Mouse (Mus musculus): ENCODE results near the gene Zfp764. TPM values are rescaled to one million over a fixed set of nuclear protein-coding genes. Genes with fewer than 3 reads are reported as not detected.
"Not testable (repeated sequence)": the region's sequence is repeated elsewhere in the genome, so short reads cannot be mapped to it uniquely, and the experiment has no call there.

Gene Zfp764
- polyA plus RNA-seq, 1 experiment from 2014 or later, result 9.5 TPM

DNA sequence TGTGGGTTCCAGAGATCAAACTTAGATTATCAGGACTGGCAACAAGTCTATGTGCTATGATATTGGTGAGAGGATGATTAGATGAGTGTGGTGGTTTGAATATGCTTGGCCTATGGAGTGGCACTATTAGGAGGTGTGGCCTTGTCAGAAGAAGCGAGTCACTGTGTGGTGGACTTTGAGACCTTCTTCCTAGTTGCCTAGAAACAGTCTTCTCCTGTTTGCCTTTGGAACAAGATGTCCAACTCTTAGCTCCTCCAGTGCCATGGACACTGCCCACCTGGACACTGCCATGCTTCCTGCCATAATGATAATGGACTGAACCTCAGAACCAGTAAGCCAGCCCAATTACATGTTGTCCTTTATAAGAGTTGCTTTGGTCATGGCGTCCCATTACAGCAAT lies 19.3 kb upstream of the Zfp764 start:
- Histone ChIP-seq H3K4me1 (ENCODE audit: insufficient read depth, low read length) (peaks cover 9% of the 10 kb centered on the region), H3K9ac (replicated peaks; ENCODE audit: low read length) (no peak overlapping the region), H3K27ac (ENCODE audit: low read length) (no peak overlapping the region), H3K9me3 (ENCODE audit: low read length) (no peaks in the 10 kb centered on the region), H3K27me3 (ENCODE audit: insufficient read depth, low read length) (peaks cover 6% of the 10 kb centered on the region; the same call in 1 of the 2 replicates), H3K36me3 (ENCODE audit: insufficient read depth, low read length) (no peaks in the 10 kb centered on the region), H3K4me2 (replicated peaks; ENCODE audit: low read depth, low read length) (no peak overlapping the region), H3K4me3 (ENCODE audit: low read length) (no peak overlapping the region)
- ATAC-seq (ENCODE audit: low FRiP score, low TSS enrichment), result no peak
- WGBS, result 80% methylated on average over 2 of the region's 2 CpGs

DNA sequence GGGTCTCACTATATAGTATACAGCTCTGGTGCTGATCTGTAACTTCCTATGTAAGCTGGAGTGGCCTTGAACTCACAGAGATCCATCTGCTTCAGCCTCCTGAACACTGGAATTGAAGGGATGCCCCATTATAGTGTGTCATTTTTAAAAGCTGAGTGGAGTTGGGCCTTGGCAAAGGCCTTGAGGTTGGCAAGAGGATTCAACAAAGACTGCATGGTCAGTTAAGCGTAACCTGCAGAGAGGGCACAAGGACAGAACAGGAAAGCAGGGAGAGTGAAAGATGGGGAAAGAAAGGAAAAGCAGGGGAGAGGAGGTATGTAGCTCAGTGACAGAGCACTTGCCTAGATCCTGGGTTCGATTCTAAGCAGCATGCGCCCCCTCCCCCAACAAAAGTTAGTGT lies 18.7 kb upstream of the Zfp764 start:
- Histone ChIP-seq H3K9ac (replicated peaks; ENCODE audit: low read length) (no peak overlapping the region), H3K36me3 (ENCODE audit: insufficient read depth, low read length) (no peaks in the 10 kb centered on the region), H3K4me1 (ENCODE audit: insufficient read depth, low read length) (peaks cover 9% of the 10 kb centered on the region), H3K4me3 (ENCODE audit: low read length) (no peak overlapping the region), H3K4me2 (replicated peaks; ENCODE audit: low read depth, low read length) (no peak overlapping the region), H3K27me3 (ENCODE audit: insufficient read depth, low read length) (peaks cover 6% of the 10 kb centered on the region; the same call in 1 of the 2 replicates), H3K27ac (ENCODE audit: low read length) (no peak overlapping the region), H3K9me3 (ENCODE audit: low read length) (no peaks in the 10 kb centered on the region)
- 95% methylated on average over 3 of the region's 3 CpGs for WGBS
- no peak for ATAC-seq (ENCODE audit: low FRiP score, low TSS enrichment)

- H3K27ac ChIP-seq (ENCODE audit: low read length), result no peak overlapping the region
- H3K9ac ChIP-seq (replicated peaks; ENCODE audit: low read length), result peak overlapping the region; percentile 90
- peaks cover 6% of the 10 kb centered on the region; the same call in 1 of the 2 replicates for H3K27me3 ChIP-seq (ENCODE audit: insufficient read depth, low read length)
- peak; percentile 56; the same call in 1 of the 2 replicates for ATAC-seq (ENCODE audit: low FRiP score, low TSS enrichment)
- H3K4me3 ChIP-seq (ENCODE audit: low read length), result peak overlapping the region; percentile 85
- H3K36me3 ChIP-seq (ENCODE audit: insufficient read depth, low read length), result 0 out of 2 replicates have a peak, but pooled peaks cover 4% of the 10 kb centered on the region
- peak overlapping the region; percentile 83 for H3K4me2 ChIP-seq (replicated peaks; ENCODE audit: low read depth, low read length)
- 2% methylated on average over 15 of the region's 15 CpGs for WGBS
- H3K4me1 ChIP-seq (ENCODE audit: insufficient read depth, low read length), result peaks cover 9% of the 10 kb centered on the region
- no peaks in the 10 kb centered on the region for H3K9me3 ChIP-seq (ENCODE audit: low read length)
Observed at GRCm38 (mm10) chr7:127422247-127422646, 15.6 kb upstream of the Zfp764 start.

GRCm38 (mm10) chr7:127421388-127422191 lies 15.0 kb upstream of the Zfp764 start, which contains the start of gene Zfp688:
TSS of gene Zfp688 (minus strand) at chr7:127422068.
- peak within 1 kb of the TSS; percentile 83 for H3K4me2 ChIP-seq (replicated peaks; ENCODE audit: low read depth, low read length)
- ATAC-seq (ENCODE audit: low FRiP score, low TSS enrichment), result peak; percentile 97
- H3K4me3 ChIP-seq (ENCODE audit: low read length), result peak within 1 kb of the TSS; percentile 85
- H3K4me1 ChIP-seq (ENCODE audit: insufficient read depth, low read length), result peaks cover 9% of the 10 kb centered on the region
- 0 out of 2 replicates have a peak, but pooled peaks cover 4% of the 10 kb centered on the region for H3K36me3 ChIP-seq (ENCODE audit: insufficient read depth, low read length)
- peak within 1 kb of the TSS; percentile 90 for H3K9ac ChIP-seq (replicated peaks; ENCODE audit: low read length)
- H3K27ac ChIP-seq (ENCODE audit: low read length), result 0 out of 2 replicates have a peak within 1 kb of the TSS, but pooled peaks have one; percentile 48
- WGBS, result under 1% methylated on average over 48 of the region's 48 CpGs
- H3K9me3 ChIP-seq (ENCODE audit: low read length), result no peaks in the 10 kb centered on the region
- peaks cover 6% of the 10 kb centered on the region; the same call in 1 of the 2 replicates for H3K27me3 ChIP-seq (ENCODE audit: insufficient read depth, low read length)

GRCm38 (mm10) chr7:127411418-127411817 lies 4.8 kb upstream of the Zfp764 start:
- H3K27me3 ChIP-seq (ENCODE audit: insufficient read depth, low read length), result no peaks in the 10 kb centered on the region
- ATAC-seq (ENCODE audit: low FRiP score, low TSS enrichment), result no peak
- no peaks in the 10 kb centered on the region for H3K36me3 ChIP-seq (ENCODE audit: insufficient read depth, low read length)
- WGBS, result 68% methylated on average over 2 of the region's 2 CpGs
- no peak overlapping the region for H3K4me2 ChIP-seq (replicated peaks; ENCODE audit: low read depth, low read length)
- no peak overlapping the region for H3K9ac ChIP-seq (replicated peaks; ENCODE audit: low read length)
- H3K27ac ChIP-seq (ENCODE audit: low read length), result no peak overlapping the region
- no peak overlapping the region for H3K4me3 ChIP-seq (ENCODE audit: low read length)
- H3K4me1 ChIP-seq (ENCODE audit: insufficient read depth, low read length), result no peaks in the 10 kb centered on the region
- no peaks in the 10 kb centered on the region for H3K9me3 ChIP-seq (ENCODE audit: low read length)

- H3K9ac ChIP-seq (replicated peaks; ENCODE audit: low read length); H3K9me3 ChIP-seq (ENCODE audit: low read length); H3K36me3 ChIP-seq (ENCODE audit: insufficient read depth, low read length); H3K4me2 ChIP-seq (replicated peaks; ENCODE audit: low read depth, low read length); H3K4me3 ChIP-seq (ENCODE audit: low read length); H3K27ac ChIP-seq (ENCODE audit: low read length); H3K4me1 ChIP-seq (ENCODE audit: insufficient read depth, low read length); ATAC-seq (ENCODE audit: low FRiP score, low TSS enrichment); H3K27me3 ChIP-seq (ENCODE audit: insufficient read depth, low read length): not testable (repeated sequence)
- 82% methylated on average over 6 of the region's 6 CpGs for WGBS
Observed at GRCm38 (mm10) chr7:127404101-127404500, 2.5 kb downstream of the Zfp764 start.

- no peak for ATAC-seq (ENCODE audit: low FRiP score, low TSS enrichment)
- H3K27ac ChIP-seq (ENCODE audit: low read length), result no peak overlapping the region
- H3K4me3 ChIP-seq (ENCODE audit: low read length), result no peak overlapping the region
- H3K4me2 ChIP-seq (replicated peaks; ENCODE audit: low read depth, low read length), result no peak overlapping the region
- H3K27me3 ChIP-seq (ENCODE audit: insufficient read depth, low read length), result no peaks in the 10 kb centered on the region
- H3K36me3 ChIP-seq (ENCODE audit: insufficient read depth, low read length), result peaks cover 6% of the 10 kb centered on the region
- peaks cover 3% of the 10 kb centered on the region; the same call in 1 of the 2 replicates for H3K4me1 ChIP-seq (ENCODE audit: insufficient read depth, low read length)
- no peak overlapping the region for H3K9ac ChIP-seq (replicated peaks; ENCODE audit: low read length)
- WGBS, result 57% methylated on average over 2 of the region's 2 CpGs
- no peaks in the 10 kb centered on the region for H3K9me3 ChIP-seq (ENCODE audit: low read length)
Observed at GRCm38 (mm10) chr7:127402980-127403379, 3.6 kb downstream of the Zfp764 start.

- 58% methylated on average over 3 of the region's 3 CpGs for WGBS
- no peak overlapping the region for H3K9ac ChIP-seq (replicated peaks; ENCODE audit: low read length)
- H3K4me1 ChIP-seq (ENCODE audit: insufficient read depth, low read length), result no peaks in the 10 kb centered on the region
- no peak for ATAC-seq (ENCODE audit: low FRiP score, low TSS enrichment)
- no peak overlapping the region for H3K4me2 ChIP-seq (replicated peaks; ENCODE audit: low read depth, low read length)
- peaks cover 6% of the 10 kb centered on the region for H3K36me3 ChIP-seq (ENCODE audit: insufficient read depth, low read length)
- no peaks in the 10 kb centered on the region for H3K27me3 ChIP-seq (ENCODE audit: insufficient read depth, low read length)
- no peak overlapping the region for H3K27ac ChIP-seq (ENCODE audit: low read length)
- no peaks in the 10 kb centered on the region for H3K9me3 ChIP-seq (ENCODE audit: low read length)
- no peak overlapping the region for H3K4me3 ChIP-seq (ENCODE audit: low read length)
Observed at GRCm38 (mm10) chr7:127400355-127400754, 6.3 kb downstream of the Zfp764 start.

DNA sequence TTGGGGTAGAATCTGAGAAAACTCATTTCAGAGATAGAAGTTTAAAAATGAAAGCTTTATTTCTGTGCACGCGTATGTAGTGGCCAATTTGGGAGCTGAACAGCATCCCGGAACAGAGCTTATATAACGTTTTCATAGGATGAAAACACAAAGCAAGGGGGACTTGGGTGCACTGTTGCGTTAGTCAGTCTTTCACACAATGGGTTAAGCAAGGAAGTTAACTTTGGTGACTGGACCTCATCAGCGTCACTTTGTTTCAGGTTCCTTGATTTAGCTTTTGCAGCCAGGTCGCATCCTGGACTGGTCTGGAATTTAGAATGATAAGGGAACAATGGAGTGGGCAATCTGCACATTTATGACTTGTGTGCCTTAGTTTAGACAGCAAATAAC lies 12.7 kb downstream of the Zfp764 start:
- H3K4me2 ChIP-seq (replicated peaks; ENCODE audit: low read depth, low read length), result peak overlapping the region; percentile 90
- peaks cover 11% of the 10 kb centered on the region for H3K36me3 ChIP-seq (ENCODE audit: insufficient read depth, low read length)
- no peaks in the 10 kb centered on the region for H3K9me3 ChIP-seq (ENCODE audit: low read length)
- ATAC-seq (ENCODE audit: low FRiP score, low TSS enrichment), result no peak
- peak overlapping the region; percentile 68 for H3K9ac ChIP-seq (replicated peaks; ENCODE audit: low read length)
- WGBS, result 17% methylated on average over 7 of the region's 7 CpGs
- H3K27ac ChIP-seq (ENCODE audit: low read length), result peak overlapping the region; percentile 77
- H3K27me3 ChIP-seq (ENCODE audit: insufficient read depth, low read length), result no peaks in the 10 kb centered on the region
- H3K4me1 ChIP-seq (ENCODE audit: insufficient read depth, low read length), result peaks cover 13% of the 10 kb centered on the region; the same call in 1 of the 2 replicates
- peak overlapping the region; percentile 78 for H3K4me3 ChIP-seq (ENCODE audit: low read length)

Measured in kidney, embryonic 16.5 days (tissue).